Mouse (Mus musculus): Measurements from ENCODE around the gene Colgalt1.

GRCm38 (mm10) chr8:71629781-71630212, 19.0 kb downstream of the Colgalt1 start:
- TF ChIP-seq POLR2A (IDR thresholded peaks at IDR 0.05; ENCODE audit: low read depth, low read length): no peak
- TF ChIP-seq CTCF (IDR thresholded peaks at IDR 0.05; ENCODE audit: extremely low read depth, insufficient read length, insufficient replicate concordance, low read depth, low read length): no peak

Measured in small intestine, adult 2 months (tissue).